Mouse (Mus musculus) frontal cortex, postnatal 10 days (tissue): Measurements from ENCODE around the gene Neurl2.
"Not testable (repeated sequence)": the region's sequence is repeated elsewhere in the genome, so short reads cannot be mapped to it uniquely, and the experiment has no call there.

Source experiments
- DNase-seq, 2 experiments: peaks; one replicate each; pipeline ENCODE4 v3.0.0; 2022; ENCODE audit warnings: low spot score in 2 of 2, mixed read lengths in 1 of 2

Neurl2 gene

GRCm38 (mm10) chr2:164857842-164858553 lies 24.7 kb upstream of the Neurl2 start:
- no peak for DNase-seq

DNA sequence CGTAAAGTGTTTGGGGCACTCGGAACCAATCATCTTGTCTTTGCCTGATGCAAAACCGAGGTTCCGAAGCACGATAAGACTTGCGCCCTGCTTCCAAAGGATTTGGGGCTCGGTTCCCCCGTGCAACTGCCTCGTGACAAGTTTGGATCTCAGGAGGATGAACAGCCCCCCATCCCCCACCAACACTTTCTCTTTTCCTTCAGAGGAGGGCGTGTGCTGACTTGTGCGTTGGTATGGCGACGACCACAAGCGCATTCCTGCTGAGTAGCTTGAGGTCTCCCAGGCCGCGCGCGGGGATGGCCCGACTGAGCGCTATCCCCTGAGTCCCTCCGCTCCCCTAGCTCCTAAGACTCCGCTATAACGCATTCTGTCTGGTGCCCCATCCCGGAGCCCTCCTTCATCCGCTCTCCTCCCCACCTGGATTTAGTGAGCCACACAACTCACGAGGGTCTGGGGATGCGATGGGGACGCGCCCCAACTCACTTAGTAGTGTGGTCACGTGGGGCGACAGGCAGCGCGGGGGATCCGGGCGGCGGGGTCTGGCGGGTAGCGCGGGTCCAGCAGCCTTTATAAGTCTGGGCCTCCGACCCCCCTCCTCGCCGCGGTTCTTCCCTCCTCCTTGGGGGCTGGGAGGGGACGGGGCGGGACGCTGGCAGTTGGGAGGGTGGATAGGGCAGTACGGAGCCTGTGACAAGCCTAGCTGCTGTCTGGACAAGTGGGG lies 24.0 kb upstream of the Neurl2 start, which contains the start of gene Pltp:
Pltp (minus strand) TSS at position 611 of the 721 bp plus-strand sequence.
- DNase-seq: peak in 1 of 2 experiments; percentile 36

DNA sequence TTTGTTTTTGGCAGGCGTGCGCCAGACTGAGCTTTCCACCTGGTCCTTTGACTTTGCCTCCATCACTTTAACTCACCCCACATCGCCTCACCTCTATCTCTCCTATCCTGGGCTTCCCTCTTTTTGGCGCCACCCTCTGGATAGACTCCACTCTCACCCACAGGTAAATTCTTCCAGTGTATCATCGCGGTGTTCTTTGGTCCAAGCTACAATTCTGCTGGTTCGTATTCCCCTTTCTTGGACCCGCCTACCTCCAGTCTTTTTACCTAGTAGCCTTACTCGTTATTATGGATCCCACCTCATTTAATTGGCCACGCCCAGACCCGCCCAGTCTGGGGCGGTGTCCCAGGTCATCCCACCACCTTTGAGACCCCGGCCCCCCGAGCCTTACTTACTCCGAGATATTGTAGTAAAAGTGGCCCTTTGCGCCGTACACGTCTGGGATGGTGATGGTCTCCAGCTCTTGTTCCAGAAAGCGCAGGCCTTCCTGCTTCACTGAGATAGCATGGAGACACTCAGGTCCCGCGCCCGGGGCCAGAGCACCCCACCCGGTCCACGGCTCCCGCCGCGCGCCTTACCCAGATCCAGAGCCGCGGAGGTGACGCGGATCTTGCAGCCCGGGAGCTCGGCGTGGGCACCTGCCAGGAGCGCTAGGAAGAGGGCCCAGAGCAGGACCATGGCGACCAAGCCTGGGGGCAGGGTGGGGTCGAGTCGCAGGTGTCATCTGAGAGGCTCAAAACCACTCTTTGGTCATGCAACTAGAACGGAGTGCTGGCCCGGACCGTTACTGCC lies 23.2 kb upstream of the Neurl2 start:
- DNase-seq: no peak

GRCm38 (mm10) chr2:164855572-164855971 lies 22.3 kb upstream of the Neurl2 start:
- not testable (repeated sequence) for DNase-seq

DNA sequence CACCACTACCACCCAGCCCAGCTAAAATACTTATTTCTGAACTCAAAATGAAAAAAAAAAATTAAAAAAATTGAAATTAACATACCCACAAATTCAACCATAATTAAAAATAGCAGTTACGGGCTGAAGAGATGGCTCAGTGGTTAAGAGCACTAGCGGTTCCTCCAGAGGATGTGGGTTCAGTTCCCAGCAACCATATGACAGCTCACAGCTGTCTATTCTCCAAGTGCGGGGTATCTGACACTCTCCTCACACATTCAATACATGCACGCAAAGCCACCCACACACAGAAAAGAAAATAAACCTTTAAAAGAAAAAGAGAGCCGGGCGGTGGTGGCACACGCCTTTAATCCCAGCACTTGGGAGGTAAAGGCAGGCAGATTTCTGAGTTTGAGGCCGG lies 16.8 kb upstream of the Neurl2 start:
- no peak for DNase-seq

- no peak for DNase-seq
Measured at GRCm38 (mm10) chr2:164845782-164846181, 12.5 kb upstream of the Neurl2 start.

- DNase-seq: no peak
Measured at GRCm38 (mm10) chr2:164835164-164835563, 1.9 kb upstream of the Neurl2 start.

- no peak for DNase-seq
Measured at GRCm38 (mm10) chr2:164834531-164834930, 1.3 kb upstream of the Neurl2 start.

GRCm38 (mm10) chr2:164832748-164833301 lies 431 bp downstream of the Neurl2 start, which contains the start of gene Ctsa:
Ctsa (plus strand) TSS chr2:164832873.
- DNase-seq: peak; percentile 71 to 78

GRCm38 (mm10) chr2:164832032-164832747 lies 1.1 kb downstream of the Neurl2 start:
- no peak for DNase-seq

DNA sequence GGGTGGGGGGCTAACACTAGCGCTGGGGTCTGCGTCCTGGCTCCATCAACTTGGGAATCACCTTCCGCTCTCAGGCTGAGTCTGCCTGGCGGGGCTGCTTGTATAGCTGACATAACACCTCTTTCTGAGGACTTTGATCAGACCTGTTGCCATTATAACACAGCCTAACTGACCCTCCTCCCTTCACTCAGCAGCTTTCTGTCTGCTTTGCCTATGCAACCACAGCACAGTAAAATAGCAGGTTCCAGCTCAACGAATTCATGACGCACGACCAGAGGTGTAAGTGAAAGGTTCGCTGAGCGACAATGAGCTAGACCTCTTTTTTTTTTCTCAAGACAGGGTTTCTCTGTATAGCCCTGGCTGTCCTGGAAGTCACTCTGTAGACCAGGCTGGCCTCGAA lies 2.2 kb downstream of the Neurl2 start:
- no peak for DNase-seq

GRCm38 (mm10) chr2:164829090-164829489 lies 4.2 kb downstream of the Neurl2 start:
- DNase-seq: no peak

GRCm38 (mm10) chr2:164828437-164828836 lies 4.8 kb downstream of the Neurl2 start, which contains the start of gene Spata25:
Spata25 (minus strand) TSS chr2:164828537.
- no peak for DNase-seq

- no peak for DNase-seq
Measured at GRCm38 (mm10) chr2:164827146-164827850, 6.0 kb downstream of the Neurl2 start.

DNA sequence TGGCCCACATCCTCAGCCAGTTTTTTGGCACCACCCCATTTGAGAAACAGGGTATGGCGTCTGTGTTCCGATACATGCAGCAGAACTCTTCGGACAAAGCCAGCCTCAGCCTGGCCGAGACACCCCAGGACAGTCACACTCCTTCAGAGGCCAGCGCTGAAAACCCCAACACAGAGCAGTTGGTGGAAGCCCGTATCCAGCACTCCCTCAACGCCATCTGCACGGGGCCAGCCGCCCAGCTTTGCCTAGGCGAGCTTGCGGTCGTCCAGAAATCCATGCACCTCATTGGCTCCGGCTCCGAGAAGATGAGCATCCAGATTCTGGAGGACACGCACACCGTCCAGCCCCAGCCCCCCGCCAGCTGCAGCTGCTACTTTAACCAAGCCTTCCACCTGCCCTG lies 7.7 kb downstream of the Neurl2 start:
- DNase-seq: no peak

DNA sequence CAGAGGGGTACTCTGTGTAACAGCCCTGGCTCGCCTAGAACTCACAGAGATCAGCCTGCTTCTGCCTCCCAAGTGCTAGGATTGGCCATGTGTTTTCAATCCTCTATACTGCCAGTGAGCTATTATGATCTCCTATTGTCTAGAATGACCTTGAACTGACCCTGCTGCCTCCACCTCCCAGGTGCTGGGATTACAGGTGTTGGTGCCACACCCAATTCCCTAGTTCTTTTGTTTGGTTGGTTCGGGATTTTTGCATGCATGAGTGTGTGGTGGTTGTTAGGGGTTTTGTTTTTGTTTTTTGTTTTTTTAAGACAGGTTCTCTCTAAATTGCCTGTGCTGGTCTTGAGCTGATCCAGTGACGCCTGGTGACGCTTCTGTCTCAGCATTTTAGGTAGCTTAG lies 9.3 kb downstream of the Neurl2 start:
- no peak for DNase-seq

DNA sequence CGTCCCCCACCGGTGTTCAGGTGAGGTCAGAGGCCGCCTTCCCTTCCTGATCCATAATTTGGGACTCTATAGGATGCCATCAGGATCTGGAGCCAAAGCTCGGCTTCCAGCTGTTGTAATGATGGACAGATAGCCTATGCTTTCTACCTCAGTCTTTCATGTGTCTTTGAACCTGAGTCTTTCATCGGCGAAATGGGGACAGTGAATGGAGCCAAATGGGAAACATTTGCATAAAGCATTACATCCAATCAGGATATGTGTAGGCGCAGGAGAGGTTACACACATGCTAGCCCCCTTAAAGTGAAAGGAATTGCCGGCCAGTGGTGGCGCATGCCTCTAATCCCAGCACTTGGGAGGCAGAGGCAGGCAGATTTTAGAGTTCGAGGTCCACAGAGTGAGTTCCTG lies 10.1 kb downstream of the Neurl2 start:
- no peak for DNase-seq

DNA sequence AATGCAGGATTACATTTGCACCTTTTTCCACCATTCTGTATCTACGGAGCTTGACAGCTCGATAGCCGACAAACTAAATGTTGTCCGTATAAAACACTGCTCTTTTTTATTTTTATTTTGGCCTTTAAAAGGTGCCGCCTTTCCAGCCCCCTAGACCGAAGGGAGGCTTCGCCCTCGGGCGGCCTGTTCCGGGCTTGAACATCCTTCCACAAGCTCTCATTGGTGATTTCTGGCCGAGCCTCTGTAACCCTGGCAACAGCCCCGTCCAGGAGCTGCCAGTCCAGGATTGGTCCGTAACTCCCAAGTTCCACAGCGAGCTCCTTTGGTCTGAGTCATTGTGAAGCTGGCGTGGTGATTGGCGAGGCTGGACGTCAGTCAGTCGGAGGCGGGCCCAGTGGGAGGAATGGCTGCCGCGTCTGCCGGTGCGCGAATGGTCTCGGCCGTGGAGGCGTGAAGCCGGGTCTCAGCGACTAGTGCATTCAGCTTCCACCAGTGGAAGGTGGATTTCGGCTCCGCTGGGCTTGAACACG lies 10.6 kb downstream of the Neurl2 start, which contains the start of gene Zswim1:
Zswim1 (plus strand) TSS at position 51 of the 530 bp plus-strand sequence.
- peak; percentile 99 to 100 for DNase-seq

DNA sequence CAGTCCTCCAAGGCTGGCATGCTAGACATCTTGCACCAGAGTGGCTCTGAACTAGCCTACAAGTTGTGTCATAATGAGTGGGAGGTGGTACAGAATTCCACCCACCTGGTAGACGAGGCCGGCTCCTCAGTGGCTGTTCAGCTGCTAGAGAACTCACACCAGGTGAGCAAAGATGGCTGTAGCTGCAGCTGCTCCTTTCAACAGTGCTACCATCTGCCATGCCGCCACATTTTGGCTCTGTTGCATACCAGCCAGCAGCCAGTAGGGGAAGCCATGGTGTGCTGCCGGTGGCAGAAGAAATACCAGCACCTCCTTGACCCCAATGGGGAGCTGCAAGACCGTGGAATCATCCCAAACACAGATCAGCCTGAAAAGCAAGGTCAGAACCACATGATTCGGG lies 12.2 kb downstream of the Neurl2 start:
- DNase-seq: no peak

- DNase-seq: no peak
Measured at GRCm38 (mm10) chr2:164817703-164818102, 15.6 kb downstream of the Neurl2 start.
